Mouse (Mus musculus): ENCODE measurements around the gene Anks1b. TPM values are rescaled to one million over a fixed set of nuclear protein-coding genes. Genes with fewer than 3 reads are reported as not detected.

The Anks1b gene
- total RNA-seq, 4 experiments from 2014 or later, result 0.18 to 0.46 (median 0.32) TPM

DNA sequence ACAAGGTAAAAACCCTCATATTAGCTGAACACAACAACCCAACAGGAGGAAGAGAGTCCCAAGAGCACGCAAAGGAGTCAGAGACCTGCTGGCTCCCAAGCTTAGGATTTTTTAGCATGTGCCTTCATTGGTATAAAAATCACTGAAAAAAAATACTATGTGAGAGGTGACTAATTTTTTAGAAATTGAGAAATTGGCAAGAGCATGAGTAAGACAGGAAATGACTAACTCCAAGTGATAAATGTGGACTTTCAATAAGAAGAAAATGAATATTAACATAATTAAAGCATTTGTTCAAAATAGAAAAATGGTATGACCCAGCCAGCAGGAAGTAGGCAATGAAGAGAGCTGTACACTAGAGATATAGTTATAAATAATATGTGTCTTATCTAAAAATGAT is 271.1 kb downstream of the Anks1b start:
- no peak for DNase-seq (ENCODE audit: low spot score in 2 of 2)

GRCm38 (mm10) chr10:90151510-90151909 is 278.2 kb downstream of the Anks1b start:
- no peak for DNase-seq (ENCODE audit: low spot score in 2 of 2)

DNA sequence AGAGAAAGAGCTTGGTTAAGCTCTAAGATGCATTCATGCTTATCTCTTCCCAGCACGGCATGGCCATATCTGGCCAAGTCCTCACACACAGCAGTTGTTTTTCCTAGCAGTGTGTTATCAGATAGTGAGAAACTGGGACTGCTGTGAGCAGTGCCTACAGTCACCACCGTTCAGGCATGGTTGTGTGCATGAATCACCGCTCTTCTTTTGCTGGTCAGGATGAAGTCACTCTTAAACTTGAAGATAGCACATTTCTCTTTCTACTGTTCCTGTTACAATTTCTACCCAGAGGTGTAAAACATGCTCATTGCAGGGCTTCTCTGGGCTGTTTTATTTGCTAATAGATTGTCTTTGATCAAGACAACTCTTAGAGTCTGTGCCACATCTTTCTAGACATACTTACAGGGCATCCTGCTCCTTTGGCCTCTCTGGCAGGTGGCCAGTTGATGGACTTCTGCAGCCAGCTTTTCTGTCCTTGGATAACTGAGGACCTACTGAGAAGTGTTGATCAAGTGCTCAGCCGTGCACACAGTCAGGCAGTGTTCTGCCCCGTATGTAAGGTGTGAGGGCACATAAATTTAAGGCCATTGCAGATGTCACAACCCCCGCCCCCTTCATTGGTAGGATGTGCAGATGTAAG is 296.8 kb downstream of the Anks1b start:
- DNase-seq (ENCODE audit: low spot score in 2 of 2), result no peak

- DNase-seq (ENCODE audit: low spot score in 2 of 2), result no peak
These were observed 317.1 kb downstream of the Anks1b start for GRCm38 (mm10) chr10:90190366-90190765.

GRCm38 (mm10) chr10:90196936-90197335 is 323.6 kb downstream of the Anks1b start:
- no peak for DNase-seq (ENCODE audit: low spot score in 2 of 2)

DNA sequence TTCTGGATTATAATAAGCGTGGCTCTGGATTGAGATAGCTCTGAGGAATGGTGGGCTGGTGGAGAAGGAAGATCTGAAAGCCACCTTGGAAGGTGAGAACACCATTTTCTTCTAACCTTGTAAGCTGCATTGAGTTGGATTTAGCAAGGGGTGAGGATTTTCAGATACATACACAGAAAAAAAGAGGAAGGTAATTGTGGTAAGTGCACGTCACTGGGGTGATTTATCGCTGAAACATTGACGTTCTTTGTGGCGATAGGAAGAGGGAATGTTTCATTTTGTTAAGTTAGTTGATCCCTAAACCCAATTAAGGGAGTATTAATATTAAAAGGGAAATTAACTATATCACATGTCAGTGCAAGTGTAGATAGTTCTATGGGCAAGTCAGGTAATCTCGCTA is 336.7 kb downstream of the Anks1b start:
- no peak for DNase-seq (ENCODE audit: low spot score in 2 of 2)

GRCm38 (mm10) chr10:90220470-90220869 is 347.2 kb downstream of the Anks1b start:
- DNase-seq (ENCODE audit: low spot score in 2 of 2), result no peak

DNA sequence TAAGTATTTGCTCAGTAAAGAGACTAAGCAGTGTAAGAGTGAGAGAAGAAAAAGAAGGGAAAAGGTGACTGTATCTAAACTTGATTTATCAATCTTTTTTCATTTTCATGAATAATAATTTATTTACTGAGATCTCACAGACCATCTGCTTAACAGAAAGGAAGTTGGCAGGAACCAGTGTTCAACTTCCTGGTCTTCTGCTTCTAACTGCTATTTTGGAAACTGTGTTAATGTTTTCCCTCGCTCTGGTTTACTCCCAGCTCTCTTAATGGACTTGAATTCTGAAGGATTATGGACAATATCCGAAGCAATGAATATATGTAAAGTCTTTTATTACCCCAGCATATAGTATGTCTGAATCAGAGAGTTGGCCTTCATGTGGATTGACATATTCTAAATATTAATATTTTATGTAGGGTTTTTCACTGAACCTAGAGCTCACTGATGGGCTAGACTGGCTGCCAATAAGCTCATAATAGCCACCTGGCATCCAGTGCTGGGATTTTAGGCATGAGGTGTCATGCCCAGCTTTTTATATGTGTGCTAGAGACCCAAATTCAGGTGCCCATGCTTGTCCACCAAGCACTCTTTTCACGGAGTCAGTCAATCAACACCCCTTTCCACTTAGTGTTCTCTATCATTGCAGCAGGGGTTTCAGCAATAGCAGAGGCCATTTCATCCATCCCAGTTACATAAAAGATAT is 349.6 kb downstream of the Anks1b start:
- no peak for DNase-seq (ENCODE audit: low spot score in 2 of 2)

GRCm38 (mm10) chr10:90235273-90235672 is 362.0 kb downstream of the Anks1b start:
- DNase-seq (ENCODE audit: low spot score in 2 of 2), result no peak

DNA sequence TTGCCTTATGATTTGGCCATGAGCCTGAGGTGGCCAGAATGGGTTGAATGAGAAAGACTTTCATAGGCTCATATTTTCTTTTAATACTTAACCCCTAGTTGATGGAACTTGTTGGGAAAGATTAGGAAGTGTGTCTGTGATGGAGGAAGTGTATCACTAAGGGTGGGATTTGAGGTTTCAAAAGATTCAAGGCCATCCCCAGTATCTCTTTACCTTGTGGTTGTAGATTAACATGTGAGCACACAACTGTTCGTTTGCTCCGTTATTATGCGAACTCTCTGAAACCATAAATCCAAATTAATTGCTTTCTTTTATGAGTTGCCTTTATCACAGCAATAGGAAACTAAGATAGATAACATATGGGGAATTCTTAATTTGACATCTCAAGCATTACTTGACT is 364.0 kb downstream of the Anks1b start:
- no peak for DNase-seq (ENCODE audit: low spot score in 2 of 2)

DNA sequence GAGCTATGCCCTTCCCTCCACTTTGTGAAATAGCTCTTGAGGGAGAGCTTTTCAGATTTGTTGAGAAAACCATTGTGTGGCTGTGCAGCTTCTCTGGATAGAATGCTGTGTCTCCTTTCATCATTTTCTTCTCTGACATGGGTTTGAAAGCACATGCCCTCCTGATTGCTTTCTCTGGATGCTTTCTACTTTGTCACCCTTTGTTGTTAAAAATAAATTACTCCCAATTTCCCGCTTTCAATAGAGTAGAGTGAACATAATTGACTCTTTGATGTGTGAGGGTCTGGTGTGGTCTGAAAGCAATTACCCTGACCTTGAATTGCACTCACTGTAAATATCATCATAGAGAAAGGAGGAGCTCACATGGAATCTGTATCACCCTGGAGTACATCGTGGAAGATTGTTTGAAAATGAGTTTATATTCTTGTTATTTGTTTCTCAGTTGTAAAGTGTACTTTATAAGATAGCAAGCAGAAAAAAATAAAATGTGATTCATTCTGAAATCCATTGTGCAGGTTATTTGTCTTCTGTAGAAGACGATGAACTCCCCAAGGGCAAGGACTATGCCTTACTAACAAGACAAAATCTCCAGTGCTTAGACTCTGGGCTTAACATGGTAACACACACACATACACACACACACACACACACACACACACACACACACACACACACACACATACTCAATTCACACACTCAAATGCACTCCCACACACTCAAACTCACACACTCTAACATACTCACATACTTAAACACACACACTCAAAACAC is 385.8 kb downstream of the Anks1b start:
- DNase-seq (ENCODE audit: low spot score in 2 of 2), result no peak

GRCm38 (mm10) chr10:90271321-90271720 is 398.0 kb downstream of the Anks1b start:
- no peak for DNase-seq (ENCODE audit: low spot score in 2 of 2)

DNA sequence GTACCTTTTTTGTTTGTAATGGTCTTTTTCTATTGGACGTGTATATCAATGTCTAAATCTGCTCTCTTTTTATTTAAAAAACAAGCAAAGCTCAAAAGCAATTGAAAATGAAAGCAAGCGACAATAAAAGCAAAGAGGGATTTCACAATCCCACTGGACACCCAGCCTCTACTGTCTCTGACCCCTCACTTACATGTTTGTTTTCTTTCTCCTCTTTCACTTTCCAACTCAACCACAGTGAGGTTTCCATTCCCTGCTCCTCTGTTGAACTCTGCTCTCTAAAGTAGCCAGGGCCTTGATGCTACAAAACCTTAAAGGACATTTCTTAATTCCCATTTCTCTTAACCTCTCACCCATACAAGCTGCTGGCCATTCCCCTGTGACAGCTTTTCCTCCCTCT is 400.0 kb downstream of the Anks1b start:
- no peak for DNase-seq (ENCODE audit: low spot score in 2 of 2)

DNA sequence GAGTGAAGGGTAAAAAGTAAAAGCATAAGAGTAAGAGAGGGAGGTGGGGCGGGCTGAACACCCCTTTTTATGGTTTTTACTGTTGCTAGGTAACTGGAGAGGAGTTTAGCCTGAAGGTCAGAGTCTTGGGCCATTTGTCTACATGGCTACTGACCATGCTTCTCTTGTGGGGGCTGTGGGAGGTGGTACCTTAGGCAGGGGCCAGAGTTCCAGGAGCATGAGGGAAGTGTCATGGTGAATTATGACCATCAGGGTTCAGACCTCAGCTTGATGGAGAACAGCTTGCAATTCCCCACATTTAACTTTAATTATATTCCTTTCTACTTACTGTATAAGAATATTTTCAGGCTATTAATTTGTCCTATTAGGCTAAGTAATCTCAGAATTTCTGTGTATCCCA is 413.3 kb downstream of the Anks1b start:
- no peak for DNase-seq (ENCODE audit: low spot score in 2 of 2)

GRCm38 (mm10) chr10:90303249-90303648 is 429.9 kb downstream of the Anks1b start:
- DNase-seq (ENCODE audit: low spot score in 2 of 2), result no peak

DNA sequence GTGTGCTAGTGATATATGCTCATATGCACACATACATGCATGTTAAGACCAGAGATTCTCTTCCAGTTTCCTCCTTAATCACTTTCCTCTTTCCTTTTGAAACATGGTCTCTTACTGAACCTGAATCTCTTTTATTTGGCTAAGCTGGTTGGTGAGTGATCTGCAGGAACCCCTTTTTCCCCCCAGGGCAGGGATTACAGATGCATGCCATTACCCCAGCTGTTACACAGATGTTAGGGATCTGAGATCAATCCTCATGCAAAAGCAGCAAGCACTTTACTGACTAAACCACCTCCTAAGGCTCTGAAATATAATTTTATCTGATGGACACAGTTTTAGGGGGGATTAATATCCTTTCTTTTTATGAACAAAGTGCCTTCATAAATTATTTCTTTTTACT is 432.8 kb downstream of the Anks1b start:
- DNase-seq (ENCODE audit: low spot score in 2 of 2), result no peak

- DNase-seq (ENCODE audit: low spot score in 2 of 2), result no peak
These were observed 434.7 kb downstream of the Anks1b start for GRCm38 (mm10) chr10:90307931-90308555.

DNA sequence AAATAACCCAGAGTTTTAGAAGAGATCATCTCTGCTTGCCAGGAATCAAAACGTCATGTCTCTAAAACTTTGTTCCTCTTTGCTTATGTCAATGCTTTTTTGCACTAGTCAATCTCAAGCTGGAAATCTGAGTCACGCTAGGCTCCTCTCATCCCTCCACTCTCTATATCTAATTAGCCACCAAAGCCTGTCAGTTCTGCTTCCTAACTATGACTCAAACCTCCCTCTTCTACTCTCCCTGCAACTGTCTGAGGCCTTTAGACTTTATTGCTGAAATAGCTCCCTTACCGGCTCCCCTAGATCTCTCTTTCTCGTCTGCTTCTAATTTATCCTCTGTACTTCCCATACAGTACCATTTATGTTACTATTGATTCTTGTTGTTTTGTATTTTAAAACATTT is 456.5 kb downstream of the Anks1b start:
- DNase-seq (ENCODE audit: low spot score in 2 of 2), result no peak

GRCm38 (mm10) chr10:90345394-90345793 is 472.1 kb downstream of the Anks1b start:
- DNase-seq (ENCODE audit: low spot score in 2 of 2), result no peak

- DNase-seq (ENCODE audit: low spot score in 2 of 2), result no peak
These were observed 482.9 kb downstream of the Anks1b start for GRCm38 (mm10) chr10:90356258-90356657.

DNA sequence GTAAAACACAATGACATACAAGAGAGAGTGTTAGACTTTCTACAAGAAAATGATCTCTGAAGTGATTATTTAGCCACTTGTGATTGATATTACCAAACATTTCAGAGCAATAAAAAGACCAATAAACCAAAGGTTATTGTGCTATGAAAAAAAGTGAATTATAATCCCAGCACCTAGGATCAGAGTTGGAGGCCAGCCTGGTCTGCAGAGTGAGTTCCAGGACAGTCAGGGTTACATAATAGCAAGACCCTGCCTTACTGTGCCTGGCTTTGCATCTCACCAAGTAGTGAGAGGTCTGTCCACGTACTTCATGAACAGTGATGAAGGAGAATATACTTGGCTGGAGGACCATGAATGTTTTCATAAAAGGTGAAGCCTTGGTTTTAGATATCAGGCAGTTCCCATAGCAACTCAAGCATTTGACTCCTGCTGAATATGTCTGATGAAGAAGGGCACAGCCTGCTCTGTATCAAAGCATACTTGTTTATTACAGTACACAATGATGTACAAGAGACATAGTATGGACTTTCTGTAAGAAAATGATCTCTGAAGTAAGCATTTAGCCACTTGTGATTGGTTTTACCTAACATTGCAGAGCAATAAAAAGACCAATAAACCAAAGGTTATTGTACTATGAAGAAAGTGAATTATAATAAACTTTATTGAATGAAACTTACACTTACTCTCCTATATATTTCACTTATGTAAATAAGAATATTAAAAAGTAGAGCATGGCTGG is 484.0 kb downstream of the Anks1b start:
- DNase-seq (ENCODE audit: low spot score in 2 of 2), result no peak

All from gastrocnemius, adult 8-10 months (tissue).